Mouse (Mus musculus) C2C12 (cell line): ENCODE results near the gene C530025M09Rik. TPM values are rescaled to one million over a fixed set of nuclear protein-coding genes. Genes with fewer than 3 reads are reported as not detected.

ENCODE experiments used
- H3K27me3 ChIP-seq: one replicate; pipeline ENCODE4 v1.6.1; 2011; ENCODE audit not compliant: control insufficient read depth, insufficient read depth, insufficient read length
- H3K36me3 ChIP-seq: one replicate; pipeline ENCODE4 v1.6.1; 2011; ENCODE audit not compliant: control insufficient read depth, insufficient read depth
- H3K4me3 ChIP-seq: one replicate; pipeline ENCODE4 v1.5.1; 2011; ENCODE audit warnings: mild to moderate bottlenecking, control low read depth; ENCODE audit not compliant: poor library complexity, insufficient read depth, severe bottlenecking
- H3K79me2 ChIP-seq: one replicate; pipeline ENCODE4 v1.6.1; 2011; ENCODE audit not compliant: control insufficient read depth, insufficient read depth
- H3K79me3 ChIP-seq: one replicate; pipeline ENCODE4 v1.6.1; 2011; ENCODE audit warnings: low read depth, control low read depth
- H3ac ChIP-seq: one replicate; pipeline ENCODE3; 2011; ENCODE audit warnings: low read depth; ENCODE audit not compliant: control insufficient read depth, insufficient read length
- CEBPB ChIP-seq: IDR thresholded peaks from one replicate; pipeline ENCODE4 v1.6.1; 2011; ENCODE audit warnings: low read depth, mild to moderate bottlenecking, control low read depth, moderate library complexity
- CTCF ChIP-seq: IDR thresholded peaks from one replicate; pipeline ENCODE4 v1.5.1; 2011; ENCODE audit not compliant: control insufficient read depth, insufficient read depth, insufficient read length
- FOSL1 ChIP-seq: IDR thresholded peaks from one replicate; pipeline ENCODE4 v1.8.0; 2011; ENCODE audit warnings: mild to moderate bottlenecking, low read length; ENCODE audit not compliant: poor library complexity, insufficient read depth, severe bottlenecking
- MAX ChIP-seq: IDR thresholded peaks from one replicate; pipeline ENCODE4 v1.6.1; 2011; ENCODE audit warnings: mild to moderate bottlenecking, control low read depth
- MYOD1 ChIP-seq: IDR thresholded peaks from one replicate; pipeline ENCODE4 v1.6.1; 2011; ENCODE audit warnings: low read depth; ENCODE audit not compliant: control insufficient read depth, insufficient read length
- MYOG ChIP-seq: IDR thresholded peaks from one replicate; pipeline ENCODE4 v1.6.1; 2011; ENCODE audit not compliant: control insufficient read depth, insufficient read length; ENCODE audit errors: extremely low read depth
- USF1 ChIP-seq: IDR thresholded peaks from one replicate; pipeline ENCODE4 v1.6.1; 2011; ENCODE audit warnings: low read depth, mild to moderate bottlenecking, control low read depth, moderate library complexity
- polyA plus RNA-seq: library from polyadenylated mRNA; unstranded; fragments of >200 nt; fragmentation: generic; extraction: Trizol; gene quantifications from one replicate; pipeline ENCODE4 v1.2.1, GENCODE M21; 2012; ENCODE audit warnings: missing spikeins

Gene C530025M09Rik
- polyA plus RNA-seq, 1 experiment = not detected

DNA sequence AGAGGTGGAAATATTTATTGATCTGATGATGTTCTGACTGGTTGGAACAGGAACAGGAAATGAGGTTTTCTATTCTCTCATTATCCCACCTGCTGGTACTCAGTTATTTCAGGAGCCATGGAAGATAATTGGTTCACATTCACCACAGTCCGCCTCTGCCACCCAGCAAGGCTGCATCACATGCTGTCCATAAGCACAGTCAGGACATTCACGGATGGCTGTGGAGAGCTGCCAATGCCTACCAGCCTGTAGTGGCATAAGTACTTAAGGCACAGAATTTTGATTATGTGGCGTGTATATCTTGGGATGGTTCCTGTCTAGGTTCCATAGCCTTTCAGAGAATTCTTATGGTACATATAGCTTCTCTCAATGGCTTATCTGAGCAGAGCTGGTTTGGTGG is 30.0 kb upstream of the C530025M09Rik start:
- H3K36me3 ChIP-seq = no peaks in the 10 kb centered on the region
- H3K27me3 ChIP-seq = no peaks in the 10 kb centered on the region
- no peaks in the 10 kb centered on the region for H3K79me3 ChIP-seq
- H3K79me2 ChIP-seq = no peaks in the 10 kb centered on the region
- no peak overlapping the region for H3K4me3 ChIP-seq
- no peak overlapping the region for H3ac ChIP-seq
- TF ChIP-seq MAX = no peak
- no peak for TF ChIP-seq FOSL1
- no peak for TF ChIP-seq USF1
- no peak for TF ChIP-seq MYOG
- TF ChIP-seq CTCF = no peak

DNA sequence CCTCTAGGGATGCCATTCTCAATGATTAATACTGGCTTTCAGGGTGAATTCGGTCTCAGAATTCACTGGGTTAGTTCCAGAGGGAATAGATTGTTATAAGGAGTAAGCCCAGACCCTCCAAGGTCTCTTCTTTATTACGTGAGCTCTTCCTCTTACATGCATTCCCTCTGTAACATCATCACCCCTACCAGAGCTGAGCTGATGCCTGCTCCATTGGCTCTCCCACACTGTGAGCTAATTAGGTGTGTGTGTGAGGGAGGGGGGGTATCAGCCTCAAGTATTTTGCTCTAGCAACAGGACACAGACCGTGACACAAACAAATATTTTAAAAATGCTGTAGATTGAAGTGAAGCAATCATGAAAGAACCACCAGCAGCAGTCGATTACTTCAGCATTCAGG is 17.8 kb upstream of the C530025M09Rik start:
- H3K36me3 ChIP-seq = no peaks in the 10 kb centered on the region

DNA sequence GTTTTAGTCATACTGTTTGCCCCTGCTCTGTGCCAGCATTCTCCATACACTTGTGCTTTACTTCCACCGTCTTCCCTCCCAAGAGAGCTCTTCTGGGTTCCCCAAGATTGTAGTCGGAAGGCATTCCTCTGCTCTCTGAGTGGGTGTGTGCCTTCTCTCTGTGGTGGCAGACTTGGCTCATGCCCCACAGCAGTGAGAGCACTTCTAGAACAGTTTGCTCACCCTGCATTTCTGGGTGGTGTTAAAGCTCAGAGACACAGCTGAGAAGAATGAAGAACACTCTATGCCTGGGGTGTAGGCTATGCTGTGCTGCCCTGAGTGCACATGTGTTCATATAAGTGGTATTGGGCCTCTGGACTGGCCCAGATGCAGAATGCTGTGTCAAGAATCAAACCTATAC is 13.6 kb upstream of the C530025M09Rik start:
- no peaks in the 10 kb centered on the region for H3K27me3 ChIP-seq
- no peak overlapping the region for H3ac ChIP-seq
- TF ChIP-seq CEBPB (no peak), MYOD1 (no peak), MAX (no peak), CTCF (no peak), FOSL1 (no peak), USF1 (no peak), MYOG (no peak)
- no peaks in the 10 kb centered on the region for H3K79me3 ChIP-seq
- no peaks in the 10 kb centered on the region for H3K79me2 ChIP-seq
- no peaks in the 10 kb centered on the region for H3K36me3 ChIP-seq
- H3K4me3 ChIP-seq = no peak overlapping the region

More for the DNA sequence above, 17.8 kb upstream of the C530025M09Rik start:
- Histone ChIP-seq H3K27me3 (no peaks in the 10 kb centered on the region), H3K79me2 (no peaks in the 10 kb centered on the region), H3K4me3 (no peak overlapping the region), H3K79me3 (no peaks in the 10 kb centered on the region), H3ac (no peak overlapping the region)
- TF ChIP-seq CEBPB (no peak), MYOD1 (no peak), CTCF (no peak), MAX (no peak), USF1 (no peak), MYOG (no peak)

DNA sequence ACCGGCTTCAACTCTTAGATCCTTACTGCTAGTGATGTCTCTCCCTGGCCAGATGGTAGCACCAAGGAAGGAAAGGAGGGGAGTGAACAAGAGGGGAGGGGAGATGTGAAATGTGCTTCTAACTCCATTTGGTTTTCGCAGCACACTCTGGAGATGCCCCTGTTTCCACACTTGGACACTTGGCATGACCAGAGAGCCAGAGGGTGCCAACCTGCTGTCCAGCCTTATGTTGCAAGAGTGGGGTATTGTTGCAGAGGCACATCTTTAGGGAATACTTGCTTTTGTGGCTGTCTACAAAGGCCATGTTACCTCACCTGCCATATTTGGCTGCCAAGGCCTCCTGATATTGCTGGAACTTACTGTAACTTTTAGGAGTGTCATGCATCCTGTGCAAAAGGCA is 8.7 kb upstream of the C530025M09Rik start:
- Histone ChIP-seq H3K79me2 (no peaks in the 10 kb centered on the region), H3ac (no peak overlapping the region), H3K27me3 (no peaks in the 10 kb centered on the region), H3K36me3 (no peaks in the 10 kb centered on the region), H3K4me3 (no peak overlapping the region), H3K79me3 (no peaks in the 10 kb centered on the region)
- TF ChIP-seq MAX (no peak), MYOD1 (no peak), CTCF (no peak), MYOG (no peak), USF1 (no peak), FOSL1 (no peak), CEBPB (no peak)

DNA sequence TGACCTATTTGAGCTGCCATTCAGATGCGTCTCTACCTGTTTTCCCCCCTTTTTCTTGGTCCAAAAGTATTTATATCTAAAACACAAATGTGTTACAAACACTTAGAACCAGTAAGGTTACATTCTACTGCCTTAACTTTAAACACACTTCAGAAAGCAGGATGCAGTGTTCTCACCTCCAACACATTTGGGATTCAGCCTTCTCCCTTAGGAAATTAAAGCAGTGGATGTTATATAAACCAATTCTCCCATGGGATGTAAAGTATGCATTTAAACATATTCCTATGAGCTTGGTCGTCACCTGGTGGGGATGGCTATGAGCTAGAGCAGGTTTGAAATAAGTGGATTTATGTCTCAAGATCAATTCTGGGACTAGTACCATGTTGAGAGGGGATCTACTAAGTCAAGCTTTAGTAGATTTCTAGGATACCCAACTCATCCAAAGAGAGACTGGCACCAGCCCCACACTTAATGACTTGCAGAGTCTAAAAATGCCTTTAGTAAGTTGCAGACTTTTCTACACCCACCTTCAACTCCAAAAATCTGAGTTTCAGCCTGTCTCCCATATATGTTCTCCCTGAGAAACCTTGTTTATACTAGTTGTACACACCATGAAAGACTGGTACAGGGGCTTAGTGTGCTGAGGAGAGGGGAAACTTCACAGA is 5.6 kb upstream of the C530025M09Rik start:
- Histone ChIP-seq H3K79me2 (no peaks in the 10 kb centered on the region), H3K27me3 (no peaks in the 10 kb centered on the region), H3K79me3 (no peaks in the 10 kb centered on the region), H3K4me3 (no peak overlapping the region), H3K36me3 (no peaks in the 10 kb centered on the region), H3ac (no peak overlapping the region)
- no peak for TF ChIP-seq USF1

DNA sequence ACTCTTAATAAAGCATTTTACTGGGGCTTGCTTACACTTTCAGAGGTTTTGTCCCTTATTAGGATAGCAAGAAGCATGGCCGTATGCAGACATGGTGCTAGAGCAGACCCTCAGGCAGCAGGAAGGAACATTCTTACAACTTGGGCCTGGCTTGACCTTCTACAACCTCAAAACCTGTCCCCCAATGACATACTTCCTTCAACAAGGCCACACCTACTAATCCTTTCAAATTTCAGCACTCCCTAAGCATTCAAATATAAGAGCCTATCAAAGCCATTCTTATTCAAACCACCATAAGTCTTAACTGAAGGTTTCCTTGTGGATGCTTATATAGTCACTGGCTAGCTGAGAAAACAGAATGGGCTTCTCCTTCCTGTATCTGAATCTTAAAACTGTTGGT is 4.1 kb upstream of the C530025M09Rik start:
- Histone ChIP-seq H3K27me3 (no peaks in the 10 kb centered on the region), H3K4me3 (no peak overlapping the region), H3K79me2 (no peaks in the 10 kb centered on the region), H3ac (no peak overlapping the region), H3K79me3 (no peaks in the 10 kb centered on the region), H3K36me3 (no peaks in the 10 kb centered on the region)
- TF ChIP-seq FOSL1 (no peak), CEBPB (no peak), MYOG (no peak), MAX (no peak), MYOD1 (no peak), CTCF (no peak), USF1 (no peak)
